Mouse (Mus musculus): ENCODE data around the gene Fat2. TPM values are rescaled to one million over a fixed set of nuclear protein-coding genes. Genes with fewer than 3 reads are reported as not detected.

The Fat2 gene
- polyA plus RNA-seq, 1 experiment from 2014 or later, result 0.25 TPM

DNA sequence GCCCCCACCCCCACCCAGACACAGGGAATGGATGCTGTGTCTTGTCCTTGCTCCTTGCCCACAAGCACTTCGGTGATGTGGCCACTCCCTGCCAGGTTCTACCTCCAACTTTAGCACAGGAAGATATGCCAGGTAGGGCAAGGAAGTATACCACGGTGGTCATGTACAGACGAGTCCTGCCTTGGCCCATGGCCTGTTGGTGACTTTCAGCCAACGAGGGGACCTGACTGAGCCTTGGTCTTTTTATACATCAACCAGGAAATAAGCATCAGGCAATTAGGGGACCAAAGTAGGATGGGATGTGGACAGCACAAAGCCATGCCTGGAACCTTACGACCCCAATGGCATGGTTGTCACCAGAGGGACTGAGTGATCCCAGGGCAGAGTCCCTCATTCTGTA lies 9.3 kb downstream of the Fat2 start:
- Histone ChIP-seq H3K9ac (ENCODE audit: low read length) (no peak overlapping the region), H3K4me3 (ENCODE audit: low read depth, low read length) (no peak overlapping the region), H3K27me3 (ENCODE audit: control insufficient read depth, insufficient read depth, low read length) (no peaks in the 10 kb centered on the region), H3K9me3 (ENCODE audit: control insufficient read depth, low read length) (no peaks in the 10 kb centered on the region), H3K4me1 (ENCODE audit: control insufficient read depth, insufficient read depth, low read length) (no peaks in the 10 kb centered on the region), H3K27ac (replicated peaks; ENCODE audit: low read depth, low read length) (no peak overlapping the region), H3K4me2 (ENCODE audit: low read depth, severe bottlenecking) (no peak overlapping the region), H3K36me3 (ENCODE audit: control insufficient read depth, insufficient read depth, low read length) (no peaks in the 10 kb centered on the region)
- DNase-seq (ENCODE audit: low spot score) (no peak), ATAC-seq (ENCODE audit: insufficient number of reproducible peaks, low FRiP score, low TSS enrichment, low read depth) (no peak)
- WGBS, result 86% methylated on average over 5 of the region's 5 CpGs

DNA sequence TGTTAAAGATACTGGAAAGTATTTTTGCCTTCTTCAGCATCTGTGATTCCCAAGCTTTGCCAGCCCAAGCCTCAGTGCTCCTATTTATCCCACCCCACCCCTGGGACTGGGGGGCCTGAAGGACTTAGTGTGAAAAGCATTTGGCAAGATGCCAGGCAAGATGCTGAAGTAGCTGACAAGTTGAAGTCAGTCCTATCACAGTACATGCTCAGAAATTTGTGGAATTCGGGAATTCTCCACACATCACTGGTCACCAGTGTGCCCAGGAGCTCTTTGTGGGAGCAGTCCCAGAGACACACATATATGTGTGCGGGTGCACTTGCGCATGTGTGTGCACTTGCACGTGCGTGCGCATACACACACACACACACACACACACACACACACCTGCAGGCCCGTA lies 10.2 kb downstream of the Fat2 start:
- H3K36me3 ChIP-seq (ENCODE audit: control insufficient read depth, insufficient read depth, low read length), result no peaks in the 10 kb centered on the region
- H3K27ac ChIP-seq (replicated peaks; ENCODE audit: low read depth, low read length), result no peak overlapping the region
- H3K9me3 ChIP-seq (ENCODE audit: control insufficient read depth, low read length), result no peaks in the 10 kb centered on the region
- H3K9ac ChIP-seq (ENCODE audit: low read length), result no peak overlapping the region
- WGBS, result 86% methylated on average over 7 of the region's 7 CpGs
- H3K4me2 ChIP-seq (ENCODE audit: low read depth, severe bottlenecking), result no peak overlapping the region
- DNase-seq (ENCODE audit: low spot score) (no peak), ATAC-seq (ENCODE audit: insufficient number of reproducible peaks, low FRiP score, low TSS enrichment, low read depth) (no peak)
- no peaks in the 10 kb centered on the region for H3K27me3 ChIP-seq (ENCODE audit: control insufficient read depth, insufficient read depth, low read length)
- no peaks in the 10 kb centered on the region for H3K4me1 ChIP-seq (ENCODE audit: control insufficient read depth, insufficient read depth, low read length)
- no peak overlapping the region for H3K4me3 ChIP-seq (ENCODE audit: low read depth, low read length)

DNA sequence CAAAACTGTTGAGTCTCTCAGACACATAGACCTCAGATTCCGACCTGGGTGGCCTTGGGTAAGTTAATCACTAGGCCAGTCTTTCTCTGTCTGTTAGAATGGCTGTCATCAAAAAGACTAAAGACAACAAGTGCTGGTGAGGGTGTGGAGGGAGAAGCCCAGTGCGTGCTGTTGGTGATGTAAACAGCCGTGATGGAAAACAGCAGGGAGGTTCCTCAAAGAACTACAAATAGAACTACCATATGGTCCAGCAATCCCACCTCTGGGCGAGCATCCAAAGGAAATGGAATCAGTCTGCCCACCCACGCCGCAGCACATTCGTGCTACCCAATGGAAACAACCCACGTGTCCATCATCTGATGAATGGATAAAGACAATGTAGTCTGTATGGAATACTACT lies 12.5 kb downstream of the Fat2 start:
- ATAC-seq (ENCODE audit: insufficient number of reproducible peaks, low FRiP score, low TSS enrichment, low read depth) (no peak), DNase-seq (ENCODE audit: low spot score) (no peak)
- H3K27ac ChIP-seq (replicated peaks; ENCODE audit: low read depth, low read length), result no peak overlapping the region
- no peaks in the 10 kb centered on the region for H3K27me3 ChIP-seq (ENCODE audit: control insufficient read depth, insufficient read depth, low read length)
- H3K4me3 ChIP-seq (ENCODE audit: low read depth, low read length), result no peak overlapping the region
- H3K9ac ChIP-seq (ENCODE audit: low read length), result no peak overlapping the region
- no peak overlapping the region for H3K4me2 ChIP-seq (ENCODE audit: low read depth, severe bottlenecking)
- H3K9me3 ChIP-seq (ENCODE audit: control insufficient read depth, low read length), result no peaks in the 10 kb centered on the region
- H3K4me1 ChIP-seq (ENCODE audit: control insufficient read depth, insufficient read depth, low read length), result no peaks in the 10 kb centered on the region
- H3K36me3 ChIP-seq (ENCODE audit: control insufficient read depth, insufficient read depth, low read length), result no peaks in the 10 kb centered on the region
- WGBS, result 72% methylated on average over 8 of the region's 8 CpGs

DNA sequence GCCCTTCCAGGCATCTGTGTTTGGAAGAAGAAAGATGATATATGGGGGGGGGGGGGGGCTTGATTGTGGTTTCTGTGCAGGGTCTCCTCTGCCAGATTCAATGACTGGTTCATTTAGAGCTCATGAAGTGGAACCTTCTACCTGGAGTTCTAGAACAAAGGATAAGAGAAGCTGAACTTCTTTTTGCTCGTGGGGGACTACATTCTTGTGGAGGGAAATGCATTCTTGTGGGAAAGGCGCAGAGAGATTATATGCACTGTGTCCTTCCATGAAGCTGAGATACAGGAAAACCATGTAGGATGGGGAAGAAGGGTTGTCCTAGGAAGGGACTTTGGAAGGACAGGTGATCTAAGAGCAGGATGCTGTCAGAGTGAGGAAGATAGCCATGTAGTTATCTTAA lies 15.4 kb downstream of the Fat2 start:
- no peaks in the 10 kb centered on the region for H3K9me3 ChIP-seq (ENCODE audit: control insufficient read depth, low read length)
- WGBS, result 84% methylated on average over 2 of the region's 2 CpGs
- H3K4me2 ChIP-seq (ENCODE audit: low read depth, severe bottlenecking), result no peak overlapping the region
- no peak for DNase-seq (ENCODE audit: low spot score)
- no peaks in the 10 kb centered on the region for H3K36me3 ChIP-seq (ENCODE audit: control insufficient read depth, insufficient read depth, low read length)
- H3K4me1 ChIP-seq (ENCODE audit: control insufficient read depth, insufficient read depth, low read length), result no peaks in the 10 kb centered on the region
- H3K9ac ChIP-seq (ENCODE audit: low read length), result no peak overlapping the region
- no peaks in the 10 kb centered on the region for H3K27me3 ChIP-seq (ENCODE audit: control insufficient read depth, insufficient read depth, low read length)
- no peak for ATAC-seq (ENCODE audit: insufficient number of reproducible peaks, low FRiP score, low TSS enrichment, low read depth)
- H3K27ac ChIP-seq (replicated peaks; ENCODE audit: low read depth, low read length), result no peak overlapping the region
- H3K4me3 ChIP-seq (ENCODE audit: low read depth, low read length), result no peak overlapping the region

DNA sequence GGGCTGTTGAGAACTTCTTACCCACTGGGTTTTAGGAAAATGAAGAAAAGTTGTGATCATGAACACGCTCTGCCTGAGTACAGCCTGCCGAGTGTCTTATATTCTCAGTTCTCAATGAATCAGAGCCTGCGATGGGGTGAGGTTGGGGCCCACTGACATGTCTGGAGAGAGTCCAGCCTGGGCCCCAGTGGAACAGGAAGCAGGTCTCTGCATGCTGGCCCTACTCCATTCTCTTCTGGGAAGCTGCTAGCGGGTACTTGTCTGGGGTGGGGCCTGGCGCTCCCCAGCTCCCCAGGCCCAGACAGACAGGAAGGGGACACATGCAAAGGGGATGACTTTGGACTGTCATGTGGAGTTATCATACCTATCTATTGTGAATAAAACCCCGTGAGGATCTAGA lies 20.4 kb downstream of the Fat2 start:
- no peak overlapping the region for H3K27ac ChIP-seq (replicated peaks; ENCODE audit: low read depth, low read length)
- H3K4me3 ChIP-seq (ENCODE audit: low read depth, low read length), result no peak overlapping the region
- 84% methylated on average over 6 of the region's 6 CpGs for WGBS
- no peaks in the 10 kb centered on the region for H3K36me3 ChIP-seq (ENCODE audit: control insufficient read depth, insufficient read depth, low read length)
- ATAC-seq (ENCODE audit: insufficient number of reproducible peaks, low FRiP score, low TSS enrichment, low read depth) (no peak), DNase-seq (ENCODE audit: low spot score) (no peak)
- H3K4me1 ChIP-seq (ENCODE audit: control insufficient read depth, insufficient read depth, low read length), result no peaks in the 10 kb centered on the region
- no peaks in the 10 kb centered on the region for H3K27me3 ChIP-seq (ENCODE audit: control insufficient read depth, insufficient read depth, low read length)
- H3K9ac ChIP-seq (ENCODE audit: low read length), result no peak overlapping the region
- H3K4me2 ChIP-seq (ENCODE audit: low read depth, severe bottlenecking), result no peak overlapping the region
- no peaks in the 10 kb centered on the region for H3K9me3 ChIP-seq (ENCODE audit: control insufficient read depth, low read length)

DNA sequence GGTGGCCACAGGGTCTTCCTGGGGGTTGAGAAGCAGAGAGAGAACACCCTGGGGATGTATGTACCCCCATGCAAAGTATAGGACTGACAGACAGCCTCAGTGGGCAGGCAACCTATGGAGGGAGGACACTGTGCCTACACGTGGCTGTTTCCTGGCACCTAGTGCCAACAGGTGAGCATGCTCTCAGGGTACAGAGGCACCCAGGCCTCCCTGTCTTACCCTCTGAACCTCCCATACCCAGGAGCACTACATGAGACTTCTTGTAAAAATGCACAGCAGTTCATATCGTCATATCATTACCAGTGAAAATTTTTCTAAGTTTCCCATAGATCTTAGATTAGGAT lies 21.7 kb downstream of the Fat2 start:
- WGBS, result 45% methylated on average over 2 of the region's 2 CpGs
- Histone ChIP-seq H3K4me3 (ENCODE audit: low read depth, low read length) (no peak overlapping the region), H3K36me3 (ENCODE audit: control insufficient read depth, insufficient read depth, low read length) (no peaks in the 10 kb centered on the region), H3K9me3 (ENCODE audit: control insufficient read depth, low read length) (no peaks in the 10 kb centered on the region), H3K9ac (ENCODE audit: low read length) (no peak overlapping the region), H3K27ac (replicated peaks; ENCODE audit: low read depth, low read length) (no peak overlapping the region), H3K4me1 (ENCODE audit: control insufficient read depth, insufficient read depth, low read length) (no peaks in the 10 kb centered on the region), H3K27me3 (ENCODE audit: control insufficient read depth, insufficient read depth, low read length) (no peaks in the 10 kb centered on the region), H3K4me2 (ENCODE audit: low read depth, severe bottlenecking) (no peak overlapping the region)
- no peak for DNase-seq (ENCODE audit: low spot score)
- ATAC-seq (ENCODE audit: insufficient number of reproducible peaks, low FRiP score, low TSS enrichment, low read depth), result no peak

DNA sequence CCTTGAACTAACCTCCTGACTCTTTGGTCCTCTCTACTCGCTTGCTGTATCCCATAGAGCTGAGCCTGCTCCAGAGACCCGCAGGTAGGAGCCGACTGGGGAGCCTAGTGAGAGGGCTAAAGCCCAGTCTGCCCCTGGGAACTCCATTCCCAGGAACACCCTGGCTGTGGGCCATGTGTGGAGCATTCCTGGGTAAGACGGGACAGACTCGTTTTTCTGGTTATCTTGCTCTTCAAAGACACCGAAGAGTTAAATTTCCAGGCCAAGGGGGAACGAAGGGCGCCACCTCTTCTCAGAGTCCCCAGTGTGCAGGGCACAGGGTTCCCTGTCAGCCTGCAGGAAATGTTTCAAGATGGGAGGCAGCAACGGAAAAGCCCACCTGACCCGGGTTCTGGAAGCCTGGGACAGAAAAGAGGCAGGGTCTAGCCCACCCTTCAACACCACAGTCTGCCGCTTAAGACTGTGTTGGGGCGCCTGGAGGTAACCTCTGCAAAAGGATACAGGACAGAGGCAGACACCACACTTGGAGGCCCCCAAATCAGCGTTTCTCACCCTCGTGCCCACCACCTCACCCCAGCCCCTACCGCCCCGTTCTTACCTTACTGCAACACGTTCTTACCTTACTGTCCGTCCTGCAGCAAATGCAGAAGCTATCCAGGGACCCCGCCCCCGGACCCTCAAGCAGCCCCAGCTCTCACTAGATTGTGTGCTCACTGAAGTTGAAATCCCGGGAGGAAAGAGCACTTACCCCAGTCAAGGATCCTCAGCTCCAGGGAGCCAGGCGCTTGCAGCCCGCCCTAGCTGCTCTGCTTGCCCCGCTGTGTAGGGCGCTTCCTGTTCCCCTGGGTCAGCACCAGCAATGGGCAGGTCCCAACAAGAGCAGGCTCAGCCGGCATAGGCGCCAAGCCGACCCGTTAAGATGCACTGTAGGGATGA lies 22.3 kb downstream of the Fat2 start:
- WGBS, result 18% methylated on average over 29 of the region's 29 CpGs
- Histone ChIP-seq H3K4me3 (ENCODE audit: low read depth, low read length) (no peak overlapping the region), H3K4me1 (ENCODE audit: control insufficient read depth, insufficient read depth, low read length) (no peaks in the 10 kb centered on the region), H3K27ac (replicated peaks; ENCODE audit: low read depth, low read length) (no peak overlapping the region), H3K27me3 (ENCODE audit: control insufficient read depth, insufficient read depth, low read length) (no peaks in the 10 kb centered on the region), H3K9me3 (ENCODE audit: control insufficient read depth, low read length) (no peaks in the 10 kb centered on the region), H3K9ac (ENCODE audit: low read length) (no peak overlapping the region), H3K4me2 (ENCODE audit: low read depth, severe bottlenecking) (no peak overlapping the region), H3K36me3 (ENCODE audit: control insufficient read depth, insufficient read depth, low read length) (no peaks in the 10 kb centered on the region)
- no peak for ATAC-seq (ENCODE audit: insufficient number of reproducible peaks, low FRiP score, low TSS enrichment, low read depth)
- DNase-seq (ENCODE audit: low spot score), result no peak

DNA sequence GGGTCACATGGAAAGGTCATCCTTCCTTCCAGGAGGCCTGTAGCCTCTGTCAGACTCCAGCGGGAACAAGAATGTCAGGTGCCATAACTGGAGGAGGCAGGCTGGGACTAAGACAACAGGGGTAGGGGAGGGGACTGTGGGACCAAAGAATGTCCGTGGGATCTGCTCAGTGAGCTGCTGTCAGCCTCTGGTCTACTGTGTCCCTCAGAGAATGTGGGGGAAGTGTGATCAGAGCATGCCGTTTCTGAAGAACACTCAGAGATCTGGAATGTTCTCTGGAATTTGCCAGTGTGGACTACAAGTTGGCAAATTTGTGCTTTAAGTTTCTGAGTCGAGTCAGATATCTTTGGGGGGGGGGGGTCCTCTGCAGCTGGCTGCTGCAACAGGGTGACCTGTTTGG lies 34.0 kb downstream of the Fat2 start:
- H3K4me3 ChIP-seq (ENCODE audit: low read depth, low read length), result no peak overlapping the region
- no peaks in the 10 kb centered on the region for H3K27me3 ChIP-seq (ENCODE audit: control insufficient read depth, insufficient read depth, low read length)
- H3K4me1 ChIP-seq (ENCODE audit: control insufficient read depth, insufficient read depth, low read length), result no peaks in the 10 kb centered on the region
- H3K27ac ChIP-seq (replicated peaks; ENCODE audit: low read depth, low read length), result no peak overlapping the region
- 78% methylated on average over 4 of the region's 4 CpGs for WGBS
- H3K4me2 ChIP-seq (ENCODE audit: low read depth, severe bottlenecking), result no peak overlapping the region
- H3K36me3 ChIP-seq (ENCODE audit: control insufficient read depth, insufficient read depth, low read length), result no peaks in the 10 kb centered on the region
- DNase-seq (ENCODE audit: low spot score) (no peak), ATAC-seq (ENCODE audit: insufficient number of reproducible peaks, low FRiP score, low TSS enrichment, low read depth) (no peak)
- H3K9ac ChIP-seq (ENCODE audit: low read length), result no peak overlapping the region
- H3K9me3 ChIP-seq (ENCODE audit: control insufficient read depth, low read length), result no peaks in the 10 kb centered on the region

DNA sequence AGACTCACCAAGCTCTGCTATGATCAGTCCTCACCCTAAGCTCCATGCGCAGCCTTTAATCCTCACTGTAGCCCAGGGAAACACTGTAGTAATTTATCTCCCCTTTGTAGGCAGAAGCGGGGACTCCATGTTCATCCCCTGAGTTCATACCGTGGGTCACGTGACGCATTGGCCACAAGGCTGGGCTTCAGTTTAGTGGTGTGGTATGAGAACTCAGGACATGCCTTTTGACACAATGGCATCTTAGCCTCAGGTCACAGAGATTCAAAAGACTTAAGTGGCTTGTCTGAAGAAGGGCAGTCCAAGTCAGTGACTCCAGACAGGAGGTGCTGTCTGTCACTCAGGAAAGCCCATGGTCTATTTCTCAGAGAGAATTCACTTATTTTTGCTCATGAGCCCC lies 43.2 kb downstream of the Fat2 start:
- no peak overlapping the region for H3K4me2 ChIP-seq (ENCODE audit: low read depth, severe bottlenecking)
- no peak overlapping the region for H3K9ac ChIP-seq (ENCODE audit: low read length)
- ATAC-seq (ENCODE audit: insufficient number of reproducible peaks, low FRiP score, low TSS enrichment, low read depth) (no peak), DNase-seq (ENCODE audit: low spot score) (no peak)
- H3K4me1 ChIP-seq (ENCODE audit: control insufficient read depth, insufficient read depth, low read length), result no peaks in the 10 kb centered on the region
- no peak overlapping the region for H3K4me3 ChIP-seq (ENCODE audit: low read depth, low read length)
- WGBS, result 93% methylated on average over 5 of the region's 5 CpGs
- H3K9me3 ChIP-seq (ENCODE audit: control insufficient read depth, low read length), result no peaks in the 10 kb centered on the region
- no peaks in the 10 kb centered on the region for H3K27me3 ChIP-seq (ENCODE audit: control insufficient read depth, insufficient read depth, low read length)
- no peak overlapping the region for H3K27ac ChIP-seq (replicated peaks; ENCODE audit: low read depth, low read length)
- H3K36me3 ChIP-seq (ENCODE audit: control insufficient read depth, insufficient read depth, low read length), result no peaks in the 10 kb centered on the region

Measured in limb, embryonic 11.5 days (tissue).